Mouse (Mus musculus) forebrain, postnatal 0 days (tissue): ENCODE measurements around the gene Sbp. TPM values are rescaled to one million over a fixed set of nuclear protein-coding genes. Genes with fewer than 3 reads are reported as not detected.

ENCODE experiments used
- ATAC-seq: fragments of 200-750 bp; cut with Nextera tagmentation; 2 replicates; pipeline ENCODE4 v1.8.0; 2017; ENCODE audit warnings: mild to moderate bottlenecking, moderate library complexity
- DNase-seq: peaks from one replicate; pipeline ENCODE4 v3.0.0-alpha.2; 2015
- H3K27ac ChIP-seq: fragments of 300-500 bp; sonication (generic); 2 replicates; pipeline ENCODE4 v1.5.1; 2014; ENCODE audit warnings: low read depth, mild to moderate bottlenecking, antibody characterized with exemption, low read length, moderate library complexity, mixed read lengths
- H3K27me3 ChIP-seq: fragments of 300-500 bp; sonication (generic); 2 replicates; pipeline ENCODE4 v1.6.1; 2014; ENCODE audit warnings: mild to moderate bottlenecking, low read length, mixed read lengths; ENCODE audit not compliant: insufficient read depth
- H3K36me3 ChIP-seq: fragments of 300-500 bp; sonication (generic); 2 replicates; pipeline ENCODE4 v1.6.1; 2014; ENCODE audit warnings: mild to moderate bottlenecking, moderate library complexity; ENCODE audit not compliant: insufficient read depth
- H3K4me1 ChIP-seq: fragments of 300-500 bp; sonication (generic); 2 replicates; pipeline ENCODE4 v1.6.1; 2014; ENCODE audit warnings: antibody characterized with exemption; ENCODE audit not compliant: insufficient read depth
- H3K4me2 ChIP-seq: fragments of 300-500 bp; sonication (generic); 2 replicates; pipeline ENCODE4 v1.6.1; 2014; ENCODE audit warnings: low read depth, mild to moderate bottlenecking, moderate library complexity
- H3K4me3 ChIP-seq: fragments of 300-500 bp; sonication (generic); 2 replicates; pipeline ENCODE4 v1.5.1; 2014; ENCODE audit warnings: low read depth, low read length, mixed read lengths
- H3K9ac ChIP-seq: fragments of 300-500 bp; sonication (generic); 2 replicates; pipeline ENCODE4 v1.6.1; 2014; ENCODE audit warnings: mild to moderate bottlenecking
- H3K9me3 ChIP-seq: fragments of 300-500 bp; sonication (generic); 2 replicates; pipeline ENCODE4 v1.6.1; 2016; ENCODE audit warnings: low read length
- CTCF ChIP-seq: sonication (generic); IDR thresholded peaks from 2 replicates; pipeline ENCODE4 v1.5.1; 2016; ENCODE audit warnings: antibody characterized with exemption, control low read depth, low read depth
- WGBS: fragments of 180-500 bp; shearing (Covaris S2); extraction: QIAGEN DNeasy Blood & Tissue Kit; methylation state at CpG from one replicate; pipeline ENCODE4 v1.1.7; 2014; 5-methylcytosine and 5-hydroxymethylcytosine counted together
- polyA plus RNA-seq: library from polyadenylated mRNA; unstranded; fragments of >200 nt; fragmentation: Nextera tagmentation; extraction: Ambion mirVana; gene quantifications from 2 replicates; pipeline ENCODE4 v1.2.1, GENCODE M21; 2015
- total RNA-seq: library from RNA; depleted of rRNA; stranded (reverse); fragments of >200 nt; gene quantifications from 2 replicates; pipeline ENCODE4 v1.2.3, GENCODE M21; 2014; rRNA removed

Gene Sbp
- total and polyA plus RNA-seq, 2 experiments from 2014 or later = not detected

DNA sequence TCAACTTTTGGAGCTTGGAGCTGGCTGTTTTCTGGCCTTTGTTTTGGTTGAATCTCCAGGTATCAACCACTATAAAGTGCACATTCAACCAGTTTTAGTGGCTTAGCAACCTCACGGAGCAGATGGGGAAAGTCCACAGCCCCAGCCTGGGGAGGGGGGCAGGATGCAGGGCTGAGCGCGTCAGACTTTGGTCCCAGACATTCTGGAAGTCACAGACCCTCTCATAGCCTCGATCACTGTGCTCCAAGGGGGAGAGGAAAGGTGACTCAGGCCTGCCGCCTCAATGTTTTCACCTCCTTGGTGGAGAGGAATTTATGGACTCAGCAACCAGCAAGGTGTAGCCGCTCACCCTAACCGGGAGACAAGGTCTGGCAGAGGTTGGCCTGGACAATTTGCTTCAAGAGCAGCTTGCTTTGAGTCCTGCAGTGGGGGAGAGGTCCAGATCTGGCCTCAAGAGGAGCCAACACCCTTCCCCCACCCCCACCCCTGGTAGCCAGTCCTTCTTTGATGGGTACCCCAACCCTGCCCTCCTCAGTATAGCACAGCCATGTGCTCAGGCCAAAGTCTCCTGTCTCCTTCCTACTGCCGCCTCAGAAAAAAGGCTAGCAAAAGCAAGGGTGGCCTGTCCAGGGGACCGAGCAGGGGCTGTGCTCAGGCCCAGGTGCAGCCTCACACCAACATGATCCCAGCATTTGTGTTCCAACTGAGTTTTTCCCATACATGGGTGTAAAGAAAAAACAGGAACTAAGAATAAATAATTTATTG is 51.5 kb downstream of the Sbp start:
- peak; percentile 52 for ATAC-seq
- Histone ChIP-seq H3K4me3 (peak overlapping the region; percentile 20), H3K36me3 (no peaks in the 10 kb centered on the region), H3K27me3 (no peaks in the 10 kb centered on the region), H3K4me2 (peak overlapping the region; percentile 57), H3K4me1 (no peaks in the 10 kb centered on the region), H3K9me3 (no peaks in the 10 kb centered on the region), H3K27ac (no peak overlapping the region), H3K9ac (peak overlapping the region; percentile 32; the same call in 1 of the 2 replicates)
- DNase-seq = no peak
- TF ChIP-seq CTCF = no peak
- WGBS = 70% methylated on average over 9 of the region's 9 CpGs

DNA sequence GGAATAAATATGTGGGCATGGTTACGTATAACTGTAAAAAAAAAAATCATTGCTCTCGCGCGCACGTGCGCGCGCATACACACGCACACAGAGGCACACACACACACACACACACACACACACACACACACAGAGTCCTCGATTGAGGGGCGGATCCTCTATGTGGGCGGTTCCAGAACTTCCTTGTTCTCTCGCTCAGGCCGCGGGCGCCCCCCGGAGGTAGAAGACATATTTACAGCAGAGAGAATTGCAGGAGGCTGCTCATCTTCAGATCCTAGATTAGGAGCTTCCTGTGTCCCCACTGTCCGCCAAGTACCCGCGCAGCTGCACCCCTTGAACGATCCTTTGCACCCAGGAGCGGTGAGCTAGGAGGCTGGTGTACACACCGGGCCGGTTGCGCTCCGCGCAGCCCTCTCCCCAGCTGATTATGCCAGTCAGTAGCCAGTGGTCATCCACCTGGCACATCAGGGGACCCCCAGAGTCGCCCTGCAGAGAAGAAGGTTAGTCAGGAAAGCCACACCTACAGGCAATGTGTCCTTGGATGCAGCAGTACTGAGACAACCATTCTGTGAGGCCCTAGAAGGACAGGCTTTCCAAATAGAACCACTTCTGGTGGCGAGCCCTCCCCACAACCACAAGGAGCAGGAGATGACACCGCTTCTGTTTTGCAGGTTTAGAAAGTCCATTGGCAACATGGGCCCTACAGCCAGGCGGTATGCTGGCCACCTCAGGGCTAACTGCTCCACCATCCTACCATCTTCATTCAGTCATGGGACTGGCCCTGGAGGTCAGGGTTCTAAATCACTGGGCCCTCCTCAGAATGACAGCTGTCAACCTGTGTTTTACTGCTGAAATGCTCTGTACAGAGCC is 52.3 kb downstream of the Sbp start:
- 8% methylated on average over 31 of the region's 31 CpGs for WGBS
- ATAC-seq (peak; percentile 87), DNase-seq (peak; percentile 96)
- H3K4me2 ChIP-seq = peak overlapping the region; percentile 57
- H3K9ac ChIP-seq = peak overlapping the region; percentile 51
- no peak overlapping the region; the same call in 1 of the 2 replicates for H3K27ac ChIP-seq
- H3K27me3 ChIP-seq = no peaks in the 10 kb centered on the region
- H3K4me3 ChIP-seq = peak overlapping the region; percentile 20
- H3K9me3 ChIP-seq = no peaks in the 10 kb centered on the region
- H3K4me1 ChIP-seq = no peaks in the 10 kb centered on the region
- peak; percentile 82 for TF ChIP-seq CTCF
- no peaks in the 10 kb centered on the region for H3K36me3 ChIP-seq

DNA sequence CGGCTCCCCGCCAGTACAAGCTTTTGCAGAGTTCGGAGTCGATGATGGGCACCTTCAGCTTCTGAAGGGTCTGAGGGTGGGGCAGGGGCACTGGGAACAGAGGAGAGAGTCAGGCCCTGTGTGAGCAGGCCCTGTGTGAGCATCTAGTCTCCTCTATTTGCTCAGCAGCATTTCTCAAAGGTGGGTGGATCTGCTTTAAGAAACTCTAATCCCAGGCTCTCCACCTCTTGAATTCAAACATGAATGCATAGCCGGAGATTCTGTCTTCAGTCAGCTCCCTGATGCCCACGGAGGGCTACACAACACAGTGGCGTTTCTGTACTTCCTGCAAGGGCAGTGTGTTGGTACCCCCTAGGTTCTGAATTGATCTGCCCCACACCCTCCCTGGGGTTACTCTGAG is 53.2 kb downstream of the Sbp start:
- no peak overlapping the region for H3K9ac ChIP-seq
- no peak overlapping the region for H3K4me3 ChIP-seq
- no peaks in the 10 kb centered on the region for H3K36me3 ChIP-seq
- ATAC-seq = no peak
- H3K27me3 ChIP-seq = no peaks in the 10 kb centered on the region
- H3K27ac ChIP-seq = no peak overlapping the region
- DNase-seq = no peak
- 77% methylated on average over 7 of the region's 7 CpGs for WGBS
- H3K4me2 ChIP-seq = no peak overlapping the region
- no peak for TF ChIP-seq CTCF
- H3K4me1 ChIP-seq = no peaks in the 10 kb centered on the region
- no peaks in the 10 kb centered on the region for H3K9me3 ChIP-seq

Other genes with a start within 250 kb of the Sbp start
- gene 1520401A03Rik, start 218.9 kb upstream of the Sbp start, total RNA-seq = not detected in 2 replicates
- gene 1520401A03Rik, start 218.9 kb upstream of the Sbp start, polyA plus RNA-seq = not detected in 2 replicates
- 9.1 and 16.3 TPM in 2 replicates for gene Pkmyt1, start 215.3 kb upstream of the Sbp start, total RNA-seq
- gene Pkmyt1, start 215.3 kb upstream of the Sbp start, polyA plus RNA-seq = 14.1 and 14.5 TPM in 2 replicates
- 51.9 and 54.9 TPM in 2 replicates for gene Paqr4, start 200.8 kb upstream of the Sbp start, total RNA-seq
- gene Paqr4, start 200.8 kb upstream of the Sbp start, polyA plus RNA-seq = 48.8 and 56.9 TPM in 2 replicates
- gene Kremen2, start 195.8 kb upstream of the Sbp start, total RNA-seq = 0.38 and 0.90 TPM in 2 replicates
- 0.23 and 0.82 TPM in 2 replicates for gene Kremen2, start 195.8 kb upstream of the Sbp start, polyA plus RNA-seq
- gene Flywch1, start 170.1 kb upstream of the Sbp start, total RNA-seq = 167 and 189 TPM in 2 replicates
- 117 and 135 TPM in 2 replicates for gene Flywch1, start 170.1 kb upstream of the Sbp start, polyA plus RNA-seq
- 55.0 and 69.2 TPM in 2 replicates for gene Flywch2, start 155.6 kb upstream of the Sbp start, total RNA-seq
- gene Flywch2, start 155.6 kb upstream of the Sbp start, polyA plus RNA-seq = 77.4 and 79.2 TPM in 2 replicates
- 106 and 147 TPM in 2 replicates for gene Srrm2, start 151.1 kb upstream of the Sbp start, total RNA-seq
- 218 and 384 TPM in 2 replicates for gene Srrm2, start 151.1 kb upstream of the Sbp start, polyA plus RNA-seq
- 1,186 and 1,488 TPM in 2 replicates for gene Elob, start 112.5 kb upstream of the Sbp start, total RNA-seq
- gene Elob, start 112.5 kb upstream of the Sbp start, polyA plus RNA-seq = 1,394 and 1,814 TPM in 2 replicates
- gene Prss33, start 105.6 kb upstream of the Sbp start, total RNA-seq = not detected in 2 replicates
- not detected in 2 replicates for gene Prss33, start 105.6 kb upstream of the Sbp start, polyA plus RNA-seq
- 0.57 TPM in 1 of 2 replicates, not detected in the other for gene Prss32, start 97.8 kb upstream of the Sbp start, total RNA-seq
- gene Prss32, start 97.8 kb upstream of the Sbp start, polyA plus RNA-seq = 0.20 and 0.30 TPM in 2 replicates
- 0.31 and 1.0 TPM in 2 replicates for gene Prss41, start 97.5 kb upstream of the Sbp start, total RNA-seq
- gene Prss41, start 97.5 kb upstream of the Sbp start, polyA plus RNA-seq = 1.0 and 1.3 TPM in 2 replicates
- not detected in 2 replicates for gene Prss21, start 73.6 kb upstream of the Sbp start, total RNA-seq
- gene Prss21, start 73.6 kb upstream of the Sbp start, polyA plus RNA-seq = not detected in 2 replicates
- gene Dcpp1, start 60.8 kb upstream of the Sbp start, total RNA-seq = not detected in 2 replicates
- not detected in 2 replicates for gene Dcpp1, start 60.8 kb upstream of the Sbp start, polyA plus RNA-seq
- gene Dcpp2, start 60.8 kb upstream of the Sbp start, total RNA-seq = not detected in 2 replicates
- not detected in 2 replicates for gene Dcpp2, start 60.8 kb upstream of the Sbp start, polyA plus RNA-seq
- gene Dcpp3, start 24.2 kb upstream of the Sbp start, total RNA-seq = not detected in 2 replicates
- not detected in 2 replicates for gene Dcpp3, start 24.2 kb upstream of the Sbp start, polyA plus RNA-seq
- not detected in 2 replicates for gene Sbpl, start 13.6 kb downstream of the Sbp start, total RNA-seq
- gene Sbpl, start 13.6 kb downstream of the Sbp start, polyA plus RNA-seq = not detected in 2 replicates
- 0.19 TPM in 1 of 2 replicates, not detected in the other for gene Prss30, start 38.9 kb downstream of the Sbp start, total RNA-seq
- gene Prss30, start 38.9 kb downstream of the Sbp start, polyA plus RNA-seq = 0.13 and 0.53 TPM in 2 replicates
- gene Prss22, start 56.4 kb downstream of the Sbp start, total RNA-seq = not detected in 2 replicates
- 0.10 TPM in 1 of 2 replicates, not detected in the other for gene Prss22, start 56.4 kb downstream of the Sbp start, polyA plus RNA-seq
- not detected in 2 replicates for gene Prss27, start 96.5 kb downstream of the Sbp start, total RNA-seq
- not detected in 2 replicates for gene Prss27, start 96.5 kb downstream of the Sbp start, polyA plus RNA-seq
- gene Kctd5, start 131.8 kb downstream of the Sbp start, total RNA-seq = 83.4 and 97.6 TPM in 2 replicates
- 82.2 and 87.2 TPM in 2 replicates for gene Kctd5, start 131.8 kb downstream of the Sbp start, polyA plus RNA-seq
- 50.9 and 55.8 TPM in 2 replicates for gene Pdpk1, start 209.3 kb downstream of the Sbp start, total RNA-seq
- 33.8 and 59.0 TPM in 2 replicates for gene Pdpk1, start 209.3 kb downstream of the Sbp start, polyA plus RNA-seq
- gene Amdhd2, start 222.1 kb downstream of the Sbp start, total RNA-seq = 37.9 and 47.6 TPM in 2 replicates
- gene Amdhd2, start 222.1 kb downstream of the Sbp start, polyA plus RNA-seq = 34.5 and 35.4 TPM in 2 replicates
- 386 and 489 TPM in 2 replicates for gene Atp6v0c, start 228.0 kb downstream of the Sbp start, total RNA-seq
- 1,891 and 2,006 TPM in 2 replicates for gene Atp6v0c, start 228.0 kb downstream of the Sbp start, polyA plus RNA-seq